Mouse (Mus musculus): ENCODE data around the gene Babam2.

DNA sequence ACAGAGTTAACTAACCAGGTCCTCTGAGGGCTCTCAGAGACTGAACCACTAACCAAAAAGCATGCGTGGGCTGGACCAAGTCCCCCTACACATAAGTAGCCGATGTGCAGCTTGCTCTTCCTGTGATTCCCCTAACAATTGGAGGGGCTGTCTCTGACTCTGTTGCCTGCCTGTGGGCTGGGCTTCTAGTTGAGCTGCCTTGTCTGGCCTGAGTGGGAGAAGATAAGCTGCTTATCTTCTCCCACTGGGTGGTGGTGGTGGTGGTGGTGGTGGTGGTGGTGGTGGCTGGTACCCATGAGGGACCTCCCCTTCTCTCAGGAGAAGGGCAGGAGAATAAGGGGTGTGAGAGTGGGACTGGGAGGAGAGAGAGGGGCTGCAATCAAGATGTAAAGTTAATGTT, 11.4 kb upstream of the Babam2 start:
- TF ChIP-seq CTCF (IDR thresholded peaks at IDR 0.05; ENCODE audit: control insufficient read depth, insufficient read depth, low read length) (no peak), POLR2A (IDR thresholded peaks at IDR 0.05; ENCODE audit: borderline replicate concordance, control insufficient read depth, low read depth, low read length) (no peak)

All from bone marrow, adult 2 months (tissue).